Mouse (Mus musculus) kidney, postnatal 10 days (tissue): ENCODE measurements around the gene 4930404N11Rik.

Source experiments
- DNase-seq: peaks from one replicate; pipeline ENCODE4 v3.0.0; 2021; ENCODE audit warnings: mixed read lengths

The 4930404N11Rik gene

DNA sequence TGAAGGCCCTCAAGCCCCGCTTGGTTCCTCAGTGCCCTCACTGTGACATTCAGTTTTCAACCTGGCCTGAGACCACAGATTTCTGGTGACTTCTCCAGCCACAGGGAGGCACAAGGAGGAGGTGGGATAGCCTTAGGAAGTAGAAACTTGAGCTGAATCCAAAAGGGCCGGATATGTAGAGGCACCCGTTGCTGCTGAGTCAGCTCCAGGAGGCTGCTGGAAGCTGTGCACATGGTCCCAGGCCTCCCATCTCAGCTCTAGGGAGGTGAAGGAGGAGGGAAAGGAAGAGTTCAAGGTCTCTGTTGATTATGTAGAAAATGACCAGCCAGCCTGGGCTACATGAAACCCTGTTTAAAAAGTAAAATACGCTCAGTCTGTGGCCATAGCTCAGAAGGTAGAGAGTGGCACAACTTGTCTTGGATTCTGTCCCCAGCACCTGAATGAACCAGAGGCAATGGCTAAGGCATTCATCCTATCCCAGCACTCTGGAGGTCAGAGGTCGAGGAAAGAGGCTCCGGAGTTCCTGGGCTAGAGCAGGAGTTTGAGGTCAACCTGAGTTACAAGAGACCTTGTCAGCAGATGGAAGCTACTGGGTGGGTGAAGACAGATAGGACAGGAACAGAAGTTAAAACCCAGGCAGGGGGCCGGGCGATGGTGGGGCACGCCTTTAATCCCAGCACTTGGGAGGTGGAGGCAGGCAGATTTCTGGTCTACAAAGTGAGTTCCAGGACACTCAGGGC lies 10.7 kb downstream of the 4930404N11Rik start:
- no peak for DNase-seq

GRCm38 (mm10) chr10:81351678-81352291 lies 13.8 kb downstream of the 4930404N11Rik start:
- no peak for DNase-seq

GRCm38 (mm10) chr10:81350351-81351063 lies 15.1 kb downstream of the 4930404N11Rik start, which contains the start of gene Hmg20b:
Gene Hmg20b (minus strand): TSS chr10:81350480.
- DNase-seq = peak; percentile 100

DNA sequence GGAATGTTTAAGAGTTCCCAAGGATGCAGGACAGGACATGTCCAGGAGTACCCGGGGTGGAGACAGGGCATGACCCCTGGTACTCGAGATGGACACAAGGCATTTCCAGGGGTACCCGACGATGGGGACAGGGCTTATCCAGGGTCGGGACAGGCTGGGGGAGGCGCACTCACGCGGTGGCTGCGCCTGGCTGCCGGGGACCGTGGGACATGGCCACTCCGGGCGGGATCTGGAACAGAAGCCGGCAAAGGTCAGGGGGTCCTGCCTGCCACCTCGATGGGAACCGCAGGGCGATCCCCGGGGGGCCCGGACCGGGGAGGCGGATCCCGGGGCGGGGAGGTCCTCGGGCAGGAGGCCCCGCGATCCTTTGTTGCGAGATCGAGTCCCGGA lies 15.7 kb downstream of the 4930404N11Rik start:
- DNase-seq = no peak

DNA sequence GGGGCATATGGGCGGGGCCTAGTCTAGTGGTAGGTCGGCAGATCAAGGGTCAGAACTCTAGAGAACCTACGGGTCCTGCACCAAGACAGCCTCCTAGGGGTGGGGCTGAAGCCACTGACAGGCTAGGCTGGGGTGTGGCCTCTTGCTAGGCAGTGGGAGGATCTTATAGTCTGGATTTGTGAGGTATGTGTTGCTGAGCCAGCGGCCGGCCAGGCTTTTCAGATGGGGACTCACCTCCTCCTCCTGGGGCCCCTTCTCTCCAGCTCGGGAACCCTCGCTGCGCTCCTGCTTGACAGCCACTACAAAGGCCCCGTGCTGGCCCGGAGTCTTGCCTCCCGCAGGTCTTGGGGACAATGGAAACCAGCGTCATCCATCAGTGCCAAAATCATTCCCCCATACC lies 16.5 kb downstream of the 4930404N11Rik start:
- DNase-seq = peak; percentile 73

GRCm38 (mm10) chr10:81346453-81347067 lies 19.1 kb downstream of the 4930404N11Rik start:
- DNase-seq = peak; percentile 88

- DNase-seq = no peak
These were observed 20.5 kb downstream of the 4930404N11Rik start for GRCm38 (mm10) chr10:81345162-81345534.

DNA sequence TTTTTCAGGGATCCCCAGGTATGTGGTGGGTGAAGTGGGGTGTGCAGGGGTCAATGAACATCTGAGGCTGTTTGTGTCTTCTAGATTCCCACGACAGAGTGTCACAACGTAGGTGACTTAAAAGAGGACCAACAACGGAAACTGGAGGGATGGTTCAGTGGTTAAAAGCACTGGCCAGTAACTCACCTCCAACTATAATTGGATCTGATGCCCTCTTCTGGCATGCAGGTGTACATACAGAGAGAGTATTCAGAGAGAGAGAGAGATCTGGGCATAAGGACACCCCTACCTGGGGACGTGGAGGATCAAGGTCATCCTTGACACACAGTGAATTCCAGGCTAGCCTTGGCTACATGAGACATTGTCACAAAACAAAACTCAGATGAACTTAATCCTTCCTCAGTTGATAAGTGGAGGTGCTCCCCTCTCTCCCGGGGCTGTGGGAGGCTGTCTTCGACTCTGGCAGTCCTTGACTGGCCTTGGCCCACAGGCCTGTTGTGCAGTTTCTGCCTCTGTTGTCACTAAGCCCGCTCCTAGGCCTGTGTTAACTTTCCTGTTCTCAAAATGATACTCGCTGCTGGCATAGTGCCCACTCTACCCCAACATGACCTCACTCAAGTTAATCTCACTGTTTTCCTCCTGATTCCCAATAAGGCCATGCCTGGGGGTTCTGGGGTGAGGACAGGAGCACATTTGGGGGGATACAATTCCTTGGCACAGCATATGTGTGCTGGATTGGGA lies 21.0 kb downstream of the 4930404N11Rik start:
- DNase-seq = peak; percentile 56

GRCm38 (mm10) chr10:81342686-81343505 lies 22.7 kb downstream of the 4930404N11Rik start, which contains the start of gene Gipc3:
Gene Gipc3 (minus strand): TSS chr10:81343266.
- DNase-seq = peak; percentile 50

DNA sequence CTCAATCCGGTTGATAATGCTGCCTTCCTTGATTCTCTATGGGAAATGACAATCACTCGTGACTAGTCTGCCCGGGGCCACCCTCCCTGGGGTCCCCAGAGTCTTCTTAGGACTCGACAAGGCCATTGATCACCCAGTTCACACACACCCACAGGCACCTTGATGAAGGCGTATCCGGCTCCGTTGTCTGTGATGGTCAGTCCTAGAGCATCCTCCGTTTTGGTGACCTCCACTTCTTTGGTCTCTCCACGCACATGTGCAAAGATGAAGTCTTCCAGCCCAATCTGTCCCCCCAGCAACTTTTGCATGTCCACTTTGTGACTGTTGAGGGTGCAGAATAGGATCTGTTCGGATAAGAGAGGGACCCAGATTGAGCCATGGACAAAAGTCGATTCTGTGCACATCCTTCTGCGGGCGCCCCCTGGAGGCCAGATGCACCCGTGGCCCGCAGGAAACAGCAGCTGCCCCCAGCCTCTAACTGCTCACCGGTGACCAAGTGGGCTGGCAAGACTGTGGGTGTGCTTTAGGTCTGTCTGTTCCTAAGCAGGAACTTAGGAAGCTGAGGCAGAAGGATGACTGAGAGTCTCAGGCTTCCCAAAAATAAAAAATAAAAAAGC lies 24.2 kb downstream of the 4930404N11Rik start:
- peak; percentile 90 for DNase-seq

DNA sequence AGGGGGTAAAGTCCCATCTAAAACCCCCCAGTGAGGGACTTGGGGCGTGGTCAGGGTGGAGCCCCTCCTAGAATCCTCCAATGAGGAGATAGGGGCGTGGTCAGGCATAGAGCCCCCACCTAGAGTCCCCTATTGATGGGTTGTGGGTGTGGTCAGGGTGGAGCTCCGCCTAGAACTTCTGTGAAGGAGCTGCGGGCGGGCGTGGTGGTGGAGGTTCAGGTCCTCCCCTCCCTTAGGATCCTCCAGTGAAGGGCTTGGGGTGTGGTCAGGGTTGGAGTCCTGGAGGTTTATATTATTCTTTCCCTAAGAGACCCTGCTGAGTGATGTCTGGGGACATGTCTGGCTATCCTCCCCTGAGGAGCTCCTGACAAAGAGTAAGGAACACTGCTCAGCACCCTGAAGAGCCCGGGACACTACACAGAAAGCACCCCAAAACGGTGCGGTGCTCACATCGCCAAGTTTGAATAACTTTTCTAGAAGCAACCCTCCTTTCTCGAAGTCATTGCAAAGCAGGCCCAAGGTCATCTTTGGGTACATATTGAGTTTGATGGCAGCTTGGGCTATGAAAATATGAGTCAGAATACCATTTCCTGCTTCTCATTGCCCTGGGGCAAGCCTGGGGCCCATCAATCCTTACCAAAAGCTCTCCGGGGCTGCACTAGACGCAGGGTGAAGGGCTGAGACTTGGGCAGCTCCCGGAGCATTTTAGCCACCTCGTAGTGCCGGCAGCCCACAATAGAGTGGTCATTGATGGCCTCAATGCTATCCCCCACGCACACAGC lies 24.9 kb downstream of the 4930404N11Rik start:
- no peak for DNase-seq

- no peak for DNase-seq
These were observed 29.1 kb downstream of the 4930404N11Rik start for GRCm38 (mm10) chr10:81336558-81336957.

DNA sequence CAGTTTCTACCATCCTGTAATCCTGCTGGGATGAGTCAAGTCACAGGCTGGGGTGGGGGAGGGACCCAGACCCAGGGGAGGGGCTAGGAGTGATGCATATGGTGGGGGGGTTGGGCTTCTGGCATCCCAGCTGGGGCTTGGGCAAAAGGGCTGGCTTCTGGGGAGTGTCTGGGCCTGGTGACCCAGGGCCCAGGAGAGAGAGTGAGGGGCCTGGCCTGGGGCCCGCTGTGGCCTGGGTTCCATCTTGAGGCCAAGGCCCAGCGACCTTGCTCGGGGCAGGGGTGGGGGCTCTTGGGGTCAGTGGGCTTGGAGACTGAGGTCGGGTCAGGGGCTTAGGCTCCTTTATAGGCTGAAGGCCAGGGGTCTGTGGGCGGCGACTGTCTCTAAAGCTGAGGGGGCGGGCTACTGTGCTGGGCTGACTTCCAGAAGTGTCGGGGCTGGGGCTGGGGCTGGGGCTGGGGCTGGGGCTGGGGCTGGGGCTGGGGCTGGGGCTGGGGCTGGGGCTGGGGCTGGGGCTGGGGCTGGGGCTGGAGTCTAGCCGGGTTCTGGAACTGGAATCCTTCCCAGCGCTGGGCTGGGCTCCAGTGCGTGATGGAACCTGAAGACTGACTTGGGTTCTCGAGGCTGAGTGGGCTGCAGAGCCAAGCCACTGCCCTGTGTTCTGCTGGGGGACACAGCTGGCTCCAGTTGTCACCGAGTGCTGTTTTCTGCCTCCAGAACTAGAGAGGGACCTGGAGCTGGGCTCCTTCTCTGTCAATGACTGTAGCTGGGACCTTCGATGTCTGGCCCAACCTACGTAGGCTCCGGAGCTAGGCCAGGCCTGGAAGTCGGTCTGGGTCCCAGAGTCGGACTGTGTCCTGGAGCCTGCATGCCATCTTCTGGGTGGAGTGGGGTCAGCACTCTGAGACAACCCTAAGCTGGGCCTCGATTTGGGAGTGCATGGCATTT lies 29.9 kb downstream of the 4930404N11Rik start:
- peak; percentile 65 for DNase-seq

GRCm38 (mm10) chr10:81334324-81334723 lies 31.3 kb downstream of the 4930404N11Rik start:
- no peak for DNase-seq

DNA sequence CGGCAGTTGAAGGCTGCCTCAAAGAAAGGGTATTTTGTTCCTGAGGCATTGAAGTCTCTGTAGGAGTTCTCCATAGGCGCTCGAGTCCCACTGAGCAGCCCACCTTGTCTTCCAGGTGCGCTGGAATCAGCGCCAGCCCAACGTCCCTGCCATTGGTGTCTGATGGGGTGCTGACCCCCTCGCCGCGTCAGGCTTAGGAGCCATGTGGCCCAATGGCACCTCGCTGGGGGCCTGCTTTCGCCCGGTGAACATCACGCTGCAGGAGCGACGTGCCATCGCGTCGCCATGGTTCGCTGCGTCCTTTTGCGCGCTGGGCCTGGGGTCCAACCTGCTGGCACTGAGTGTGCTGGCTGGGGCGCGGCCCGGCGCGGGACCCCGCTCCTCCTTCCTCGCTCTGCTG lies 33.3 kb downstream of the 4930404N11Rik start:
- DNase-seq = no peak

DNA sequence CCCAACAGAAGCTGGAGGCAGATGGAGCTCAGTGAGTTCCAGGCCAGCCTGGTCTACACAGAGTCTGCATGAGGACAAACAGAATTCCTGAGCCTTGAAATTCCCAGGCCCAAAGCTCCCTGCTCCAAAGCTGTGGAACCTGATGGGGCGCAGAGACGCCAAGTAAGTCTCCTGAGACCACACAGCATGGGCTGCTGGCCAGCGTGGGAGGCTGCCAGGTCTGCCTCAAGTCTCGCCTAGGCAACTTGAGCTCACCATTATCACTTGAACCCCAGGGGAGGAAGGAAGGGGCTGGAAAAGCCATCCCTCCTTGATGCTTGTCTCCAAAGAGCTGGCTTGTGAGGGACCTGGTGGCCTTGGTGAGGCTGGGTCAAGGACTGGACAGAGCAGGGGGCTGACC lies 35.6 kb downstream of the 4930404N11Rik start:
- DNase-seq = peak; percentile 59

DNA sequence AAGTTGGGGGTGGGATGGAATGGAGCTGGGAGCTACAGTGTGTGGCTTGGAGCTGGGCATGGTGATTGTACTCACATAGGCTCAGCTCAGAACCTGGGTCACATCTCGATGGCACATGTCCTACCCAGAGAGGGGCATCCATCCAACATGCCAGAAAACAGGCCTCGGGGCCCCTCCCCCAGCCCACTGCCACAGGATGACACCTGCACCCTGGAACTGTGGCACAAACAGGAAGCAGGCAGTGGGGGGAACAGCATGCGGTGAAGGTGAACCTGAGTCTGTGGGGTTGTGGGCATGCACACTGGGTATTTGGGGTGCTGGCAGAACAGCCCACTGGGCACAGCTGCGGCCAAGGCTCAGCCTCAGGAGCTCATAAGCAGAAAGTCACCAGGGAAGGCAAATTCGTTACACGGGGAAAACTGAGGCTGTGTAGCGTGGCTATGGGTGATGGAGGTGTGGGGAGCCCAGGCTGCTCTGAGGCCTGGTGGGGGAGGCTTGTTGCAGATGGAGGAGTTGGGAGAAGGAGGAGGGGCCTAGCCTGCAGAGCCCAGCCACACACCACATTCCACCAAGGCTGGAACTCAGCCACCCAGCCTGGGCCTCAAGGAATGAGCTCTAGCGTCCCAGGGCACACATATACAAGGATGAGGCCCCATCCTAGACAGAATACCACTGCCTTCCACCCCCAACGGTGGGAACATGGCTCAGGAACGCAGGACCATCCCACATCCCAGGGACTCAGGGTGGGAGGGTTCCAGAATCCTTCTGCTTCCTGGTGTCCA lies 36.2 kb downstream of the 4930404N11Rik start:
- DNase-seq = peak; percentile 78

DNA sequence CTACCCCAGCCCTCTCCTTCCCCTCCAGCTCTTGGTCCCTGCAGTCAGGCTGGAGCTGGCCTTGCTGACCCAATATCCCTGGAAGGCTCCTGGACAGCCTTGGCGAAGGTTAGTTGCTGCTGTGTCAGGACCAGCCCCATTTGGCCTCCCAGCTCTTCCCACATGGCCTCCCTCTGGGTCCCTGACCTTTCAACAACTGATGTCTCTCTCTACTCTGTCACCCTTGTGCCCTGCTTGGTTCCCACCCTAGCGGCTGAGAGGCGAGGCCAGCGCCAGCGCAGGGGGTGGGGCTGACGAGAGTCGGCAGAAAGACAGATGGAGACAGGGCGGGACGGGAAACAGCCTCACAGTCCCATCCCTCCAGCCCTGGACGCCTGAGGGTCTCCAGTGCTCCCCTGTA lies 37.2 kb downstream of the 4930404N11Rik start, which contains the start of gene Tbxa2r:
Gene Tbxa2r (plus strand): TSS at position 346 of the 400 bp plus-strand sequence.
- peak; percentile 80 for DNase-seq
